Mouse (Mus musculus): ENCODE data around the gene Kif24.

The Kif24 gene

DNA sequence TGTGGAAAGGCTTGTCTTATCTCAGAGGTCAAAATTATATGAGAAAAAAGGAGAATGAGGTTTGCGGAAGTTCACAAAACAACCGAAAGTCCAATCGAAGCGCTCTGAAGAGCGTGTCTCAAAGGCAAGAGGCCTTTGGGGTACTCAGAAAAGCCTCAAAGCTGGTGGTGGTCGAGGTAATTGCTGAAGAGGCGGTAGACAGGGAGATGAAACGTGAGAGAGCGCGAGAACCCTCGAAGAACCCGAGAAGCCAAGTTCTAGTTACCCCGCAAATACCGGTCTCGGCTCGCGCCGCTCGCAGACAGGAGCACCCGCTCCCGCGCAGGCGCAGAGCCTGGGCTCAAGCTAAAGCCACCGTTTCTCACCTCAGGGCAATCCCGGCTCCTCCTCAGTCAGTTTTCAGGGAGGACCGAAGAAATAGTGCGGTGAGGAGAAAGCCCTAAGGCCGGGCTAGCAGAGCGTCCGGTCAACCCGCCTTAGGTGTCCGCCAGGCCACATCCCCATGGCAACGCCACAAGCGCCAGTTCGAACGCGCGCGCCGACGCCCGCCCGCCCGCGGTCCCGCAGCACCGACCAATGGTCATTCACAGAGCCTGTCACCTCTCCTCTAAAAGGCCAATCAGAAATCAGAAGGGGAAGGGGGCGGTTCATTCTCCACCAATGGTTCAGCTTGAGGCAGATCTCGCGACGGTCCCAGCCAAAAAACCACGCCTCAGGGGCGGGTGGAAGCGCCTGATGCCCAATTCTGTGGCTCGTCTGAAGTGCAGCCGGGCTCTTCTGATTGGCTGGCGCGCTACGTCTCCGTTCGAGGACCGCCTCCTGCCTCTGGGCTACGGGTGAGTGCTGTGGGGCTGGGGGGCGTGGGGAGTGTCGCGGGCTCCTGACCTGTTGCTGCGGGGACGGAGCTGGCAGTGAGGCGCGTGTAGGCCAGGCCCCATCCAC, at the start of gene Kif24, which contains the start of gene Nudt2:
Kif24 (minus strand) TSS at position 543 of the 942 bp plus-strand sequence.
Nudt2 (plus strand) TSS at position 807 of the 942 bp plus-strand sequence.
- peak; percentile 100 for DNase-seq (ENCODE audit: low read depth, low spot score)

DNA sequence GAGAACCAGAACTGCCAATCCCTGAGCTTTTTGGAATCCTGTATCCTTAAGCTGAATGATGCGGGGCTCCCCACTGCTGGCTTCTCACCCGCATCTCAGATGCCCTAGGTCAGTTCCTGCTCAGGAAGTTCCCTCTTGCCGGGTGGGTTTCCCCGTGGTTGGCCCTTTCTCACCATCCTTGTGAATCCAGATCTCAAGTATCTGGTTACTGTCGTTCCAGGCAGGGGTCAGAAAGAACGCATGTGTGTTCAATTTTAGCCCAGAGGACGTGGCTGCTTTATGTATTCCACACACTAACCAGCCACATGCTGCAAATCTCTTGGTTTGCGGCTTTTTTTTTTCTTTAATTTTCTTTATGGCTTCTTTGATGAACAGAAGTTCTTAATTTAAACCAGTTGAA, 49.0 kb upstream of the Kif24 start:
- no peak for DNase-seq (ENCODE audit: low read depth, low spot score)

DNA sequence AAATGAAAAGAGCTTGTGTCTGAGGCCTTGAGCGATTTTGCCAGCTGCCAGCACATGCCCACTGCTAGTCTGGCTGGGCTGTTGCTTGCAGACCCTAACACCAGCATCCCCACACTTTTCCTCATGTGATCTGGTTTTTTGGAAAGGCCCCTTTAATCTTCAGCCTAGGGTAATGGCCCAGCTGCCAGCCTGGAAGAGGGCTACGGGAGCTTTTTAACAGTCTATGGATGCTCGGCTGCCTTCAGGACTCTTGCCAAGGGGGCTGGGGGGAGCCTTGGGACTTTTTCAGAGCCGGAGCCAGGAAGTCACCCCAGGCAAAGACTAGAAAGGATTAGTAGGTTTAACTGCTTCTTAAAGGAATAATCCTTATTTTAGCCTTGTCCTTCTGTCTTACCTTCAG, 48.6 kb upstream of the Kif24 start:
- DNase-seq (ENCODE audit: low read depth, low spot score), result no peak

DNA sequence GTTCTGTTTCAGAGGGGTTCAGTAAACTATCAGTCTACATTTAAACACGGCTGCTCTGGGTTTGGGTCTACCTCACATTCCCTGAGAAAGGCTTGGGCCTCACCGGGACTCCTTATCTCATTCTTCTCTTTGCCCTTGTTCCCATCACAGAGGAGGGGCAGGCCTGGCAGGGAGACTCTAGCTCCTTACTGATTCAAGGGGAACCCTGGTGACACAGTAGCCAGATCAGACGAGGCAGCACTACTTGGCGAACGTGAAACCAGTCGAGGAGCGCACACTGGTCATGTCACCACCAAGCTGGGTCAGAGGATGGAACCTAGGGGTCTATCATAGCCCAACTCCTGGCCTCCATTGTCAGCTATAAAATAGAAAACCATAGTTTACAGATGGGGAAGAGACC, 43.3 kb upstream of the Kif24 start:
- DNase-seq (ENCODE audit: low read depth, low spot score), result no peak

DNA sequence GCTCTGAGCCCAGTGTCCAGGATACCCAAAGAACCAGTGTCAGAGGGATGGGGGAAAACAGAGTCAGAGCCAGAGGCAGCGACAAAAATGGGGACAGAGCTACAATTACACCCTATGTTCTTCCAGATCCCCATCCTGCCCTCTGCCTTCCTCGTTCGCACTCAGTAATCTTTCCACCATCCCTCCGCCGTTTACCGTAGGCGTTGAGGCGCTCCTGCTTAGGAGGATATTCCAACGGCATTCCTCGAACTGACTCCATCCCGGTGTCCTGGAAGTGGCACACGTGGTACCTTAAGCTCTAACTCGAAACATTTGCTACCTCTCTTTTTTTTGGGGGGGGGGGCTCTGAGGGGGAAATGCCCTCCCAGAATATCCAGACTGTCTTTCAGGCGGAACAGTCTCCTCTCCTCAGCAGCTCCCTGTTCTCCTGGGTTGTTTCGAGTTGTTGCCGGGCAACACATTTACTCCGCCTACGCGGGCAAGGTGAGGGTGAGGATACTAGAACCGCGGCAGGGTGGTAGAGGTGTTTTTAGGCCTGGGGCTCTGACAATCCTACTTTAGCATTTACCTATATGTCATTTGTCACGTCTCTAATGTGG, 42.7 kb upstream of the Kif24 start:
- DNase-seq (ENCODE audit: low read depth, low spot score), result peak; percentile 42

DNA sequence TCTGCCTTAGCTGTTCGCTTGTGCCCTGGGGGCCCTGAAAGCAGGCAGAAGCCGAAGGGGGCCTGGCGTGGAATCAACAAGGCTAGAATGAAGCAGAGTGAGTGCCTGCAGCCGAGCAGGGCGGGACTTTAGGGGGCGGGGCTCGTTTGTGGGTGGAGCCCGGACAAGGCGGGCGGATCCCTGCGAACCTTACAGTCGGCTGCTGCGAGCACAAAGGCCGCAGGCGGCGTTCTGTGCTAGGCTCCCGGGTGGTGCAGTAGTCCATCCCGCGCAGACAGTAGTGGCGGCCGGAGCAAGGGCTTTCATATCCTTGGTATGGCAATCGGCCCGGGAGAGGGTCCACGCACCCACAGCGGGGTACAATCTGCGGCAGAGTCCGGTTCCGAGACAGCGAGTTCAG, 42.2 kb upstream of the Kif24 start:
- peak; percentile 93 for DNase-seq (ENCODE audit: low read depth, low spot score)

DNA sequence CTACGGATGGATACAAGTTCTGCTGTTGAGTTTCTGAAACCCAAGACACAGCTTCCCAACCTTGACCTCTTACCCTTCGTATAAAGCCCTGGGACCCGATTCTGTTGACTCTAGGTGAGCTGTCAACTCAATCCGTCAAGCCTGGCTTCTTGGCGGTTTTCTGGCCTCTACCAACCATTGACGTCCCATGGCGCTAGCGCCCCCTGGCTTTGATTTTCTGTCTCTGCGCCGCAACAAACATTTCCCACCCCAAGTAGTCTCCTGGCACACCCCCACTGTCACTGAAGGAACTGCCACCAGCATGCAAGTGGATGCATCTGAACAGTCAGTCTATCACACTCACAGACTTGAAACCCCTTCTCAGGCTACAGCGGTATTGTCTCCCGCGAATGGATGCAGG, 41.5 kb upstream of the Kif24 start:
- DNase-seq (ENCODE audit: low read depth, low spot score), result peak; percentile 90

DNA sequence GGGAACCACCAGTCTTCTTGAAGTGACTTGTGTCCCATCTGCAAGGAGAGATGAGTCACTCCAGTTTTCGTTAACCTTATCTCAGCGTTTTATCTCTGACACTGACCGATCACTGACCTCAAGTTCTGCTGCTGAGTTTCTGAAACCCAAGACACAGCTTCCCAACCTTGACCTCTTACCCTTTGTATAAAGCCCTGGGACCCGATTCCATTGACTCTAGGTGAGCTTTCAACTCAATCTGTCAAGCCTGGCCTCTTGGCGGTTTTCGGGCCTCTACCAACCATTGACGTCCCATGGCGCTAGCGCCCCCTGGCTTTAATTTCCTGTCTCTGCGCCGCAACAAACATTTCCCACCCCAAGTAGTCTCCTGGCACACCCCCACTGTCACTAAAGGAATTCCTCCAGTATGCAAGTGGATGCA, 40.5 kb upstream of the Kif24 start:
- DNase-seq (ENCODE audit: low read depth, low spot score), result peak; percentile 85

DNA sequence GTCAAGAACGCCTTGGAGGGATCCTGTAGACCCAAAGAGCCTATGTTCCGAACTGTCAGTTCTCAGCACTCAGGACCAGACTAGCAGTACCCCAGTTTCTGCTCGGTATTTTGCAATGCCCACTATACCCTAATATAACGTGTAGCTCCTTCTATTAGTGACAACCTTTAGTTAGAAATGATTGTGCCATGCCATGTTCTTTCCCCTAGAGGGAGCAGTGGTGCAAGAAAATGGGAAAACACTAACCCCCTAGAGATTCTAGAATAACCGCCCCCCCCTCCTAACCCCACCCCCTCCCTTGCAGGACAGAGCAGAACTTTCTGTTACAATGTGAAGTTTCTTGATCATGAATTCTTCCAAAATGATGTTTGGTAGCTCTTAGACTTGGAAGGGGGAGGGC, 39.6 kb upstream of the Kif24 start:
- DNase-seq (ENCODE audit: low read depth, low spot score), result peak; percentile 61

DNA sequence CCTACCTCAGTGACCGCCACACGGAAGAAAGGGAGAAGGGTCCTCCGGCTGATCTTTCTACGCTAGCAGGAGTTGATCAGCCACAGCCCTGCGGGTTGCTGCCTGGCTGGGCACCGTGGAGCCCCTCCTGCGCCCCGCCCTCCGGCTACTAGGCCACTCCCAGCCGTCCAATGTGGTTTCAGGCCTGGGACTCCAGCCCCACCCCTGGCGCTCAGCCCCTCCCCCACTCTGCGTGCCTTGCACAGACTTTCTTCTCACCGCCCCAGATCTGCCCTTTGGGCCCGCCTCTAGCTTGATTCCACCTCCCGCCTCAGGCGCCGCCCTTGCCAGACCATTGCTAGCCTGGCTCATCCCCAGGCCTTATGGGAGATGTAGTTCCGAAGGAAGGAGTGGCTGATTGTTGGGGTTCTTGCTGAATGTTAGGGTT, 38.3 kb upstream of the Kif24 start, which contains the start of gene AI464131:
AI464131 (minus strand) TSS at position 91 of the 427 bp plus-strand sequence.
- DNase-seq (ENCODE audit: low read depth, low spot score), result peak; percentile 100

DNA sequence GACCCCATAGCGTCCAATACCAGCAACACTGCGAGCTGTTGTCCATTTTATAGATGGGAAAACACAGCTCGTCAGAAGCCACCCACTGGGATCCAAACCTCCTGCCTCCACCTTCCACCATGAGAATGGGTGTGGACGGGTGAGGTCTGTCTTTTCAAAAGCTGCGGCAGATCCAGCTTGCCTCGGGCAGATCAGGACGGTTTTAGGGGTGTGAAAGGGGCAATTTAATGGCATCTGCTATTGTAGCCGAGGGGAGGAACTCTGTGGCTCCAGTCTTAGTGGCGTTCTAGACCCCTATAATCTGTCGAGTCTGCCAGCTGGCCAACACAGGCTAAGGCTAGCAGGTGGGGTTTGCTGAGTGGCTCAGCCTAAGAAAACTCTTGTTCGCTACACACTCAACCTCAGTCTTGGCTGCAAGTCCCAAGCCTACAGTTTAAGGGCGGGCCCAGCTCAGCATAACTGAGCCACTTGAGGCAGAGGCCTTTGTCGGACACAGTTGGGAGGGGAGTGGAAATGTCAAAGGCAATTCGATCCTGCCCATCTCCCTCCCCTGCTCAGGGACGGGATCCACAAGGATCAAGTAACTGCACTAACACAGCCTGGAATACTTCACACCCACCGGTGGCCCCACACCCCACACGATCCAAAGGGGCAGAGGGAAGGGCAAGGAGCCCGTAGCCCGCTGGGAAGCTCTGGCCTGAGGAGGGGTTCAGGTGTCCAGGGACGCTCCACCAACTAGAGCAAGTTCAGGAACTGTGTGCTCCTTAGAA, 37.7 kb upstream of the Kif24 start:
- peak; percentile 90 for DNase-seq (ENCODE audit: low read depth, low spot score)

DNA sequence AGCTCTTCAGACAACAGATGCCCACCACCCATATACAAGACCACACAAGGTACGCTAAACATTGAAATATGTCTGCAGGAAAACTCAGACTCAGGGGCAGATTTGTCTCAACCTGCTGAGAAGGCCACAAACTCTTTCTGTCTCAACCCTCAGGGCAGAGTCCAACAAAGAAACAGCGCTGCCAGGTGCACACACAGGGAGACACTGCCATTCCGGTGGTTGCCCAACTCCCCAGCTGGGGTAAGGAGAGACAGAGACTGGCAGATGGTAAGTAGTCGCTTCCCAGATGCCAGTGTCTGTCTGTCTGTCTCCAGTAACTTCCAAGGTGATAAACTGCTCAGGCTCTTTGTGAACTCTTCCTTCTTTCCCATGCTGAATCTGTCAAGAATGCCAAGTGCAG, 36.1 kb upstream of the Kif24 start:
- no peak for DNase-seq (ENCODE audit: low read depth, low spot score)

DNA sequence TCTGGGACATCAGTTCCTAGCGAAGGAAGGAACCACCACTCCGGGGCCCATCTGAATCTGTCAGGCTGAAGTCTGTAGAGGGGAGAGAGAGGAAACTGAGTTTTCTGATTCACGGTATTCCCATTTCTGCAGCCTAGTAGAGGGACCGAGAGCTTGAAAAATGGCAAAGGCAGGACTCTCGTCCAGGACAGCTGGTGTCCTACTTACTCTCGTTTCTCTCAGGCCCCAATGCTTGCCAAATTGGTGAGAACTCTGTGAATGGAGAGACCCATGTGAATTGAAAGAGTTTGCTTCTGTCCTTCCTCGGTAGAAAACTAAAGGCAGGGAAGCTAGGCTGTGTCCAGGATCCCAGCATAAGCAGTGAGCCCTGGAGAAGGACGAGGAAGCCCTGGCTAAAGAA, 34.9 kb upstream of the Kif24 start:
- no peak for DNase-seq (ENCODE audit: low read depth, low spot score)

DNA sequence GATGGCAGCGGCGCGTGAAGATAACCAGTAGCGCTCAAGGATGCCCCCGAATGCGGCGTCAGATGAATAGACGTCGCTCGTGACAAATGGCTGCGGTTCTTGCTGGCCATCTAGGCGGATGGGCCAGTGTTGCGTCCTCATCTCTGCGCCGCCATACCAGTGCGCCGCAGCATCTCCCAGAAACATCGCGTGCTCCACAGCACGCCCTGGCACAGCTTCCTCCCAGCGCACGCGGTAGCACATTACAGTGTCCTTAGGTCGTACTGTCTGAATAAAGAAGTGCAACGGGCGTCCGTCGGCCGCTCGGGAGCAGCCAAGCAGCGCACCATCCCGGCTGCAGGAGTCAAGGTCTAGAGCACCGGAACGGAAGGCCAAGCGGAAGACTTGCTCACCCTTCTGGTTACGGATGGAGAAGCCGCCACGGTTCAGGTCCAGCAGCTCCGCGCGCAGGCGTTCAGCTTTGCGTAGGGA, 34.3 kb upstream of the Kif24 start:
- peak; percentile 63 for DNase-seq (ENCODE audit: low read depth, low spot score)

DNA sequence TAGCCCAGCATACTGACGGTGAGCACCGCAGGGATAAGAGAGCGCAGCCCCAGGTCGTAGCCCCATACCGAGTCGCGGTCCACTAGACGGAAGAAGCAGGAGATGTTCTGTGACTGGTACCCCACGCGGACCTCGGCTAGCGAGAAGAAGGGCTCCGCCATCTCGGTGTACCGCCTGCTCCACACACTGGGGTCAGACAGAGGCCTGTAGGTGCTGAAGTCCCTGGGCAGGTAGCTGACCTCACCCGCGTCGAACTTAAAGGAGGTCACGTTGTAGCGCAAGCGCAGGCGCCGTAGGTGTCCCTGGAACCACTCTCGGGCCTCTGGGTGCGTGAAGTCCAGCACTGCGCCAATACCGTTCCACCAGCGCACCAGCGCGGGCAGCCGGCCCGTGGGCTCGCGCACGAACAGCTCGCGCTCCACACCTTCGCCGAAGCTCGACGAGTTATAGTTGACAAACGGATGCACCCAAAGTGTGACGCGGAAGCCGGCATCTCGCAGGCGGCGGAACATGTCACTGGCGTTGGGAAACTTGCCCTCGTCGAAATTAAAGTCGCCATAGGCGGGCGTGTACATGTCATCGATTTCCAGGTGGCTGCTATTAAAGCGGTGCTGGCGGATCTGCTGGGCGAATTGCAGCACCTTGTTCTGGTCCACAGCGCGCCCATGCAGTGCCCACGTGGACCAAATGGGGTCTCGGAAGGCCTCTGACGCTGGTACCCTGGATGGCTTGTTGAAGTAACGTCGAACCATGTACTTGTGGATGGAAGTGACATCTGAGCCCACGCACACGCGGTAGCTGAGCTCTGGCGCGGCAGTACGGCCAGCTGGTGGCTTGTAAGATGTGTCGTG, 33.5 kb upstream of the Kif24 start:
- peak; percentile 48 for DNase-seq (ENCODE audit: low read depth, low spot score)

DNA sequence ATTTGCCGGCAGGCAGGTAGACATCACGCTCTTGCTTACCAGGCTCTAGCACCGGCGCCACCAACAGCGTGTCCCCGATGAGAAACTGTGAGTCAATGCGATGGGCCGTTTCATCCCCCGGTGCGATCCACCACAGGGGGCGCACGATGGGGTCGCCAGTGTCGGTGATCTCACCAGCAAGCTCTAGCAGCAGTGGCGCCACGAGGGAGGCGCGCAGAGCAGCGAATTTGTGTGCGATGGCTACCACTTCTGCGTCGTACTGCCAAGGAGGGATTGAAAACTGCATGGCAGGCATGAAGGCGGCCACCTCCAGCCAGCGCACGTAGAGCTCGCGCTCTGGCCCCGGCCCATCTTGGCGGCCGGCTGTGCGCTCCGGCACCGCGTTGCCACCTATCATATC, 32.9 kb upstream of the Kif24 start:
- peak; percentile 87 for DNase-seq (ENCODE audit: low read depth, low spot score)

DNA sequence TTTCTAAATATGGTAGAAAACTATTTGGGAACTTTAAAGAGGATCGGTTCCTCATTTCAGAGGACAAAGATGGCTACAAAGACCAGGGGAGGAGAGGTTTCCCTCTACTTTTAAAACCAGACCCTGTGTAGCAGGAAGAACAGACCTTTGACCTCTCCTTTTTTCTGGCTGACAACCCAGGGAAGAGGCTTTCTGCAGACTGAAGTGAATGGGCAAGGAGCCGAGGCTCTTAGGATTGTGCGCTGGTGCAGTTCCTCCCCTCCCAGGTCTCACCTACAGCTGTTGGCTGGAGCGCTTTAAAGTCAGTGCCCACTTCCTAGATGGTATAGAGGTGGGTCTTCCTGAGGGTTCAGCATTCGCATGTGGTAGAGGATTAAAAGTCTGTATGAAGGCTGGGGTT, 32.4 kb upstream of the Kif24 start:
- no peak for DNase-seq (ENCODE audit: low read depth, low spot score)

DNA sequence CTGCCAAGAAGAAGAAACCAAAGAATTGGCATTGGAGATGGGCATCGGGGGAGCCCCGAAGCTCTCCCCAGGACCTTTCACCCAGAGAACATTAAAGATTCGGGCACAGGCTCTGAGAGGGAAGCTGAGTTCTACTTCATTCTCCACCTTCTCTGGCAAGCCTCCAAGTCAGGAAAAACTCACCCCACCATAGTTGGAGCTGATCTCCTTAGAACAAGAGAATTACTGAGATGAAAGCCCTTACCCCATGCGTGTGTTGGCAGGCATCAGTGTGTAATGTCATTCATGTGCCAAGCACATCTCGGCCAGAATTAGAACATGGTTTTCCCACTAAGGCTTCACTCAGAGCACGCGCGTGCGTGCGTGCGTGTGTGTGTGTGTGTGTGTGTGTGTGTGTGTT, 31.2 kb upstream of the Kif24 start:
- DNase-seq (ENCODE audit: low read depth, low spot score), result no peak

DNA sequence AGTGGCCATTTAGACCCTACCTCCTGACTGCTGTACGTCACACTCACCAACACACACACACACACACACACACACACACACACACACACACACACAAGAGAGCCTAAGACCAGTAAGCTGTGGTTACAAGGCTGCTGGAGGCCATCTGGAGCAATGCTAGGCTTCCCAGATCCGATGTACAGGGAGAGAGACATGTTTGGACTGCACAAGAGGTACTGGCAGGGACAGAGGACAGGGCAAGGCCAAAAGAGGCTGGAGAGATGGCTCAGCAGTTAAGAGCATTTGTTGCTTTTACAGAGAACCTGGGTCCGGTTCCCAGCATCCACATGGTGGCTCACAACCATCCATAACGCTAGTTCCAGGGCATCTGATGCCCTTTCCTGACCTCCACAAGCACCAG, 30.4 kb upstream of the Kif24 start:
- DNase-seq (ENCODE audit: low read depth, low spot score), result no peak

DNA sequence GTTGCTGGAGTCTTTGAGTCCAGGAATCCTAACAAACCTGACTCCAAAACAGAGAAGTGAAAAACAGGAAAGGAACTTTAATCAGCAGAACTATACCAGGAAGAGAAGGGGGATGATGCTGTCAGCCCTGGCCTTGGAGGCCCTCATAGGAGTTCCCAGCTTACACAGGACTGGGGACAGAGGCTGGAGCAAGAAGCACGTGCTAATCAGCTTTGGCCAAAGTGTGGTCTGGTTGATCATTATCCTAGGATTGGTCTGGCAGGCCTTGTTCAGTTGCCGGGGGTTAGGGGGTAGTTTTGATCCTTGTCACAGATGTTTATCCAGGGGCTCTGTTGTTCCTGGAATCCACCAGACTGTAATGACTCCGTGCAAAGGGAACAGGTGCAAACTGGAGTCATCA, 29.7 kb upstream of the Kif24 start:
- no peak for DNase-seq (ENCODE audit: low read depth, low spot score)
